Mouse (Mus musculus): ENCODE data around the gene Cdhr2. TPM values are rescaled to one million over a fixed set of nuclear protein-coding genes. Genes with fewer than 3 reads are reported as not detected.
A peak's percentile ranks its signal among the peaks of the same experiment; 100 is the strongest.

Gene Cdhr2
- total RNA-seq, 1 experiment from 2014 or later, result not detected

- peak; percentile 89 to 96 for ATAC-seq (replicated peaks in 1 of 2; ENCODE audit: insufficient read depth in 1 of 2, low FRiP score in 2 of 2, low TSS enrichment in 1 of 2, low read depth in 1 of 2, poor library complexity in 2 of 2, severe bottlenecking in 2 of 2)
These were observed 56.9 kb downstream of the Cdhr2 start for GRCm38 (mm10) chr13:54758045-54758755.

GRCm38 (mm10) chr13:54758756-54759470 lies 57.7 kb downstream of the Cdhr2 start:
- ATAC-seq (replicated peaks in 1 of 2; ENCODE audit: insufficient read depth in 1 of 2, low FRiP score in 2 of 2, low TSS enrichment in 1 of 2, low read depth in 1 of 2, poor library complexity in 2 of 2, severe bottlenecking in 2 of 2), result no peak

GRCm38 (mm10) chr13:54759496-54759895 lies 58.2 kb downstream of the Cdhr2 start:
- ATAC-seq (replicated peaks in 1 of 2; ENCODE audit: insufficient read depth in 1 of 2, low FRiP score in 2 of 2, low TSS enrichment in 1 of 2, low read depth in 1 of 2, poor library complexity in 2 of 2, severe bottlenecking in 2 of 2), result no peak

- ATAC-seq (replicated peaks in 1 of 2; ENCODE audit: insufficient read depth in 1 of 2, low FRiP score in 2 of 2, low TSS enrichment in 1 of 2, low read depth in 1 of 2, poor library complexity in 2 of 2, severe bottlenecking in 2 of 2), result no peak
These were observed 59.0 kb downstream of the Cdhr2 start for GRCm38 (mm10) chr13:54760164-54760795.

- ATAC-seq (replicated peaks in 1 of 2; ENCODE audit: insufficient read depth in 1 of 2, low FRiP score in 2 of 2, low TSS enrichment in 1 of 2, low read depth in 1 of 2, poor library complexity in 2 of 2, severe bottlenecking in 2 of 2), result no peak
These were observed 59.6 kb downstream of the Cdhr2 start for GRCm38 (mm10) chr13:54760906-54761305.

GRCm38 (mm10) chr13:54765281-54766191 lies 64.3 kb downstream of the Cdhr2 start:
- ATAC-seq (replicated peaks in 1 of 2; ENCODE audit: insufficient read depth in 1 of 2, low FRiP score in 2 of 2, low TSS enrichment in 1 of 2, low read depth in 1 of 2, poor library complexity in 2 of 2, severe bottlenecking in 2 of 2), result no peak

- peak; percentile 37 to 62 for ATAC-seq (replicated peaks in 1 of 2; ENCODE audit: insufficient read depth in 1 of 2, low FRiP score in 2 of 2, low TSS enrichment in 1 of 2, low read depth in 1 of 2, poor library complexity in 2 of 2, severe bottlenecking in 2 of 2)
These were observed 65.0 kb downstream of the Cdhr2 start, which contains the start of gene Sncb for GRCm38 (mm10) chr13:54766192-54766768. Gene Sncb, minus strand, starts transcription at chr13:54766595.

- no peak for ATAC-seq (replicated peaks in 1 of 2; ENCODE audit: insufficient read depth in 1 of 2, low FRiP score in 2 of 2, low TSS enrichment in 1 of 2, low read depth in 1 of 2, poor library complexity in 2 of 2, severe bottlenecking in 2 of 2)
These were observed 65.8 kb downstream of the Cdhr2 start for GRCm38 (mm10) chr13:54767012-54767411.

- ATAC-seq (replicated peaks in 1 of 2; ENCODE audit: insufficient read depth in 1 of 2, low FRiP score in 2 of 2, low TSS enrichment in 1 of 2, low read depth in 1 of 2, poor library complexity in 2 of 2, severe bottlenecking in 2 of 2), result no peak
These were observed 79.3 kb downstream of the Cdhr2 start for GRCm38 (mm10) chr13:54780592-54780991.

GRCm38 (mm10) chr13:54781086-54781485 lies 79.8 kb downstream of the Cdhr2 start:
- no peak; a peak in 1 of 4 replicates for ATAC-seq (replicated peaks in 1 of 2; ENCODE audit: insufficient read depth in 1 of 2, low FRiP score in 2 of 2, low TSS enrichment in 1 of 2, low read depth in 1 of 2, poor library complexity in 2 of 2, severe bottlenecking in 2 of 2)

GRCm38 (mm10) chr13:54783235-54783634 lies 82.0 kb downstream of the Cdhr2 start:
- ATAC-seq (replicated peaks in 1 of 2; ENCODE audit: insufficient read depth in 1 of 2, low FRiP score in 2 of 2, low TSS enrichment in 1 of 2, low read depth in 1 of 2, poor library complexity in 2 of 2, severe bottlenecking in 2 of 2), result no peak

GRCm38 (mm10) chr13:54783698-54784097 lies 82.4 kb downstream of the Cdhr2 start, which contains the start of gene Eif4e1b:
Gene Eif4e1b, plus strand, starts transcription at chr13:54783998.
- no peak for ATAC-seq (replicated peaks in 1 of 2; ENCODE audit: insufficient read depth in 1 of 2, low FRiP score in 2 of 2, low TSS enrichment in 1 of 2, low read depth in 1 of 2, poor library complexity in 2 of 2, severe bottlenecking in 2 of 2)

Other genes with a start within 250 kb of the Cdhr2 start
- gene Thoc3, start 232.6 kb upstream of the Cdhr2 start, total RNA-seq (2017), result 29.4 and 56.5 TPM in 2 replicates
- gene Simc1, start 197.7 kb upstream of the Cdhr2 start, total RNA-seq (2017), result 11.4 and 13.7 TPM in 2 replicates
- 20.8 and 27.9 TPM in 2 replicates for gene 4833439L19Rik, start 136.0 kb upstream of the Cdhr2 start, total RNA-seq (2017)
- 9.3 and 9.9 TPM in 2 replicates for gene Arl10, start 126.4 kb upstream of the Cdhr2 start, total RNA-seq (2017)
- 56.9 and 59.5 TPM in 2 replicates for gene Nop16, start 111.4 kb upstream of the Cdhr2 start, total RNA-seq (2017)
- 36.7 and 40.1 TPM in 2 replicates for gene Higd2a, start 111.3 kb upstream of the Cdhr2 start, total RNA-seq (2017)
- gene Cltb, start 90.1 kb upstream of the Cdhr2 start, total RNA-seq (2017), result 30.5 and 40.7 TPM in 2 replicates
- 44.5 and 51.6 TPM in 2 replicates for gene Faf2, start 79.7 kb upstream of the Cdhr2 start, total RNA-seq (2017)
- gene Rnf44, start 7.6 kb upstream of the Cdhr2 start, total RNA-seq (2017), result 24.5 and 44.4 TPM in 2 replicates
- not detected in 2 replicates for gene Gprin1, start 48.4 kb downstream of the Cdhr2 start, total RNA-seq (2017)
- gene Sncb, start 65.1 kb downstream of the Cdhr2 start, total RNA-seq (2017), result not detected in 2 replicates
- not detected in 2 replicates for gene Eif4e1b, start 82.5 kb downstream of the Cdhr2 start, total RNA-seq (2017)
- gene Tspan17, start 87.9 kb downstream of the Cdhr2 start, total RNA-seq (2017), result 1.3 TPM in 1 of 2 replicates, not detected in the other
- 1.3 and 2.9 TPM in 2 replicates for gene Unc5a, start 247.9 kb downstream of the Cdhr2 start, total RNA-seq (2017)

Measured in hematopoietic stem cell, adult 5-6 weeks (primary cell).